Mouse (Mus musculus) kidney, adult 18-20 months (tissue): ENCODE results near the gene Ceacam9.

Source experiments
- DNase-seq: peaks from one replicate; pipeline ENCODE4 v3.0.0; 2021

Ceacam9 gene

GRCm38 (mm10) chr7:16745373-16745772 is 23.6 kb downstream of the Ceacam9 start:
- no peak for DNase-seq

GRCm38 (mm10) chr7:16746093-16746492 is 24.4 kb downstream of the Ceacam9 start:
- DNase-seq, result peak; percentile 43

GRCm38 (mm10) chr7:16747656-16748055 is 25.9 kb downstream of the Ceacam9 start:
- no peak for DNase-seq

DNA sequence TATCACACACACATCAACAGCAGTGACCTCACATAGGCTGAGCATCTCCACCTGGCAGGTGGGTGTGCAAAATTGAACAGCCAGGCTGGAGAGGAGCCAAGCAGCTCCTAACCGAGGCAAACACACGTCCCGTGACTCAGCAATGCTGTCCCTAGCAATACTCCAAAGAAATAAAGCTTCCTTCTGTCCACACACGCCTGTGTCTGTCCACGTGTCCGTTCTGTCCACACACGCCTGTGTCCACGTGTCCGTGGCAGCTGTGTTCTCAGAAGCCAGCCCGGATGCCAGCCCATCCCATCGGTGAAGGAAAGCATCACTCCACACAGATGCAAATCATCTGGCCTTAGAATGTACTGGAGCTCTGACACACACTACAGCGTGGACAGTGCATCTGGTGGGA is 30.3 kb downstream of the Ceacam9 start:
- DNase-seq, result no peak

DNA sequence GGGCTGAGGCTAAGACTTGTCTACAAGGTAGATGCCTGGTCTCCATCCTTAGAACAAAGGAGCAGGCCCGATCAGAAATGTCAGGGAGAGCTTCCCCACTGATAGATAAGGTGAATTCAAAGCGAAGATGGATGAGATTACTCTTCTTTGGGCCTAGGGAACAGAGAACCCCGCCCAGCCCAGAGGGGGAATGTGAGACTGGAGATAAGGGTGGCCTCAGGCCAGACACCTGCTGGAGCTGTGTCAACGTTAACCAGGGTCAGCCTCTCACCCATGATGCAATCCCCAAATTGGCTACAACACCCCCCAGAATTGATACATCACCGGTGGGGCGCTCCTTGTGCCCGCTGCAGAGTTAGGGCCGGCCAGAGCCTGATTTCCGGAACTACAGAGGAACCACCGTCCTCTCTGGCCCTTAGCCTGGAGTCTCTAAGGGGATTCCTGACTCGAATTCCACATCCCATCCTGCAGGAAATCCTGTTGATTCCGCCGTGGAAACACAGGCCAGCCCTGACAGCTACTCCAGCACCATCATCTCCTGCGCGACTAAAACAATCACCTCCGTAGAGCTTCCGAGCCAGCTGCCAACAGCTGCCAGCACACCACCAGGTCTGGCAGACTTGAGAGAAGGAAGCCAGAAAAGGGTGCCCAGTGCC is 33.8 kb downstream of the Ceacam9 start:
- peak; percentile 19 for DNase-seq

DNA sequence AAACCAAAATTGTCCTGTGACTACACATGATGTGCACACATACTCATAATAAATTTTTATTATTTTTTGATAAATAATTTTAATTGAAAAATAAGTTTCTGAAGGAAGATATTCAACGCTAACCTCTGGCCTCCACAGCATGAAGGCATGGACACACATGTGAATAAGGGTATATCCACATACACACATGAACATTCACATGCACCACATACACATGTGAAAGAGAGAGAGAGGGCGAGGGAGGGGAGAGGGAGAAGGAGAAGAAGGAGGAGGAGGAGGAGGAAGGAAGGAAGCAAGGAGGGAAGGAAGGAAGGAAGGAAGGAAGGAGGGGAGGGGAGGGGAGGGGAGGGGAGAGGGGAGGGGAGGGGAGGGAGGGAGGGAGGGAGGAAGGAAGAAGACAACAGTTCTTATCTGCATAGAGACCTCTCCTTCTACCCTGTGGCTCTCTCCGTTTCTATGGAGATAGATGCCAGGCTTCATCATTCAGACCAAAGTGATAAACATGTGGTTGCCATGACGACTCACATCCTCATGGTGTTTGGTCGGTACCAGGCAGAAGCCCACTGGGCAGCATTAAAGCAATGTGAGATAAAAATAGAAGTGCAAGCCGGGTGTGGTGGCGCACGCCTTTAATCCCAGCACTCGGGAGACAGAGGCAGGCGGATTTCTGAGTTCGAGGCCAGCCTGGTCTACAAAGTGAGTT is 37.3 kb downstream of the Ceacam9 start:
- DNase-seq, result no peak

GRCm38 (mm10) chr7:16760292-16760691 is 38.6 kb downstream of the Ceacam9 start:
- DNase-seq, result peak; percentile 21

GRCm38 (mm10) chr7:16761005-16761481 is 39.3 kb downstream of the Ceacam9 start:
- peak; percentile 48 for DNase-seq

- DNase-seq, result peak; percentile 12
Observed at GRCm38 (mm10) chr7:16761630-16762029, 39.9 kb downstream of the Ceacam9 start.

DNA sequence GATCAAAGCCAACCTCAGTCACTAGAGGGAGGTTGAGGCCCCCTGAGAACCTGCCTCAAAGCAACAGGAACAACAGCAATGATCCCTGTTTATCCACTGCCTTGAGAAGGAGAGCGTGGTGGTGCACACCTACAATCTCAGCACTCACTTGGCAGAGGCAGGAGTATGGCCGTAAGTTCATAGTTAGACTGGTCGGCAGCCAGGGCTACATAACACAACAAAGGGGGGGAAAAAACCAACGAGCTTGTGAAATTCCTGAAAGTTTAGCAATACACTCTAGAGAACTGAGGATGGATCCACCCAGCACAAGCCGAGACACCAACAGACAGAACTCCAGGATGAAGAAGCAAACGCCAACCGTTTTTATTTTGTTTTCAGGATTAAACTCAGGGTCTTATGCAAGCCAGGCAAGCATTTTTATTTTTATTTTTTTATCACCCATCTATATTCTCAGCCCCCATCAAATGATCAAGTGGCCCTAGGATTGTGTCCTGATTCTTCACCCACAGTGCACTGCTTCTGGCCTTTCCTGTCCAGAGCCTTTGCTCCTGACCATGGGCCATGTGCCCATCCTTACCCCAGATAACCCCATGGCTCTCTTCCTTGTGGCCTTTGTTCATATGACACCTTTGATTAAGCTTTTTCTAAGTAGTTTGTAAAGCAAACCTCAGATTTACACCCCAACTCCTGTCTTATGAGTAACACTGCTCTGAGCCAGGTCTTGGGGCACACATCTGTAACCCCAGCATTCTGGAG is 41.9 kb downstream of the Ceacam9 start:
- DNase-seq, result no peak

GRCm38 (mm10) chr7:16766443-16766842 is 44.7 kb downstream of the Ceacam9 start:
- DNase-seq, result no peak
